Mouse (Mus musculus) neural tube, embryonic 12.5 days (tissue): Measurements from ENCODE around the gene Prf1. TPM values are rescaled to one million over a fixed set of nuclear protein-coding genes. Genes with fewer than 3 reads are reported as not detected.

Experiments used
- ATAC-seq: fragments of 200-750 bp; cut with Nextera tagmentation; 2 replicates; pipeline ENCODE4 v1.8.0; 2017; ENCODE audit warnings: low read depth, mild to moderate bottlenecking, moderate TSS enrichment, moderate library complexity; ENCODE audit not compliant: low FRiP score
- H3K27ac ChIP-seq: fragments of 300-500 bp; sonication (generic); 2 replicates; pipeline ENCODE4 v1.5.1; 2016
- H3K27me3 ChIP-seq: fragments of 300-500 bp; sonication (generic); replicated peaks from 2 replicates; pipeline ENCODE4 v1.6.1; 2016; ENCODE audit warnings: mild to moderate bottlenecking
- H3K36me3 ChIP-seq: fragments of 300-500 bp; sonication (generic); 2 replicates; pipeline ENCODE4 v1.6.1; 2016; ENCODE audit warnings: mild to moderate bottlenecking
- H3K4me1 ChIP-seq: fragments of 300-500 bp; sonication (generic); 2 replicates; pipeline ENCODE4 v1.6.1; 2016
- H3K4me2 ChIP-seq: fragments of 300-500 bp; sonication (generic); replicated peaks from 2 replicates; pipeline ENCODE4 v1.6.1; 2016; ENCODE audit warnings: mild to moderate bottlenecking
- H3K4me3 ChIP-seq: fragments of 300-500 bp; sonication (generic); 2 replicates; pipeline ENCODE4 v1.5.1; 2016
- H3K9ac ChIP-seq: fragments of 300-500 bp; sonication (generic); 2 replicates; pipeline ENCODE4 v1.6.1; 2016; ENCODE audit warnings: mild to moderate bottlenecking
- H3K9me3 ChIP-seq: fragments of 300-500 bp; sonication (generic); 2 replicates; pipeline ENCODE4 v1.6.1; 2016; ENCODE audit warnings: mild to moderate bottlenecking
- WGBS: fragments of 180-500 bp; shearing (Covaris S2); methylation state at CpG from one replicate; pipeline ENCODE4 v1.1.7; 2016; 5-methylcytosine and 5-hydroxymethylcytosine counted together
- polyA plus RNA-seq: library from polyadenylated mRNA; unstranded; fragments of >200 nt; fragmentation: Nextera tagmentation; extraction: Ambion mirVana; gene quantifications from 2 replicates; pipeline ENCODE4 v1.2.1, GENCODE M21; 2016

The Prf1 gene
- polyA plus RNA-seq, 1 experiment from 2014 or later: not detected

DNA sequence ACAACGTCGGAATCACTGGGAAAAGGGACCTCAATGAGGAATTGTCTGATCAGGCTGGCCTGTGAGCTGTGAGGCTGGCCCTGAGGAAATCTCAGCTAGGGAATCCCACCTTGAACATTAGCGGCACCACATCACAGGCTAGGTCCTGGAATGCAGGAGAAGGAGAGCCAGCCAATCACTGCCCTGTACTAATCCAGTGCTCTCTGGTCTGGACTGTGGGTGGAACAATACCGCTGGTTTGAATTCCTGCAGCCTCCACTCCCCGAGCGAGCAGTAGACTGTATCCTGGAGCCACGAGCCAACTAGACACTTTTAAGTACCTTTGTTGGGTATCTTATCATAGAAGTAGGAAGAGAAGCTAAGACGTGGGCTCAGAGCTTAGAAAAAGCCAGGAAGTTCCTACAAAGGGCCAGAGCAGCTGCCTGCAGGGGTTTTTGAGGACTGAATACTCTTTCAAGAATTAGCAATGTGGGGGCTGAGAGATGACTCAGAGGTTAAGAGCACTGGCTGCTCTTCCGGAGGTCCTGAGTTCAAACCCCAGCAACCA, 28.2 kb downstream of the Prf1 start:
- peaks cover 13% of the 10 kb centered on the region; the same call in 1 of the 2 replicates for H3K4me1 ChIP-seq
- no peaks in the 10 kb centered on the region for H3K27me3 ChIP-seq
- peaks cover 11% of the 10 kb centered on the region for H3K36me3 ChIP-seq
- no peak overlapping the region for H3K4me3 ChIP-seq
- no peak for ATAC-seq
- H3K27ac ChIP-seq: no peak overlapping the region
- 67% methylated on average over 9 of the region's 9 CpGs for WGBS
- H3K9ac ChIP-seq: no peak overlapping the region
- H3K4me2 ChIP-seq: no peak overlapping the region
- no peaks in the 10 kb centered on the region for H3K9me3 ChIP-seq

DNA sequence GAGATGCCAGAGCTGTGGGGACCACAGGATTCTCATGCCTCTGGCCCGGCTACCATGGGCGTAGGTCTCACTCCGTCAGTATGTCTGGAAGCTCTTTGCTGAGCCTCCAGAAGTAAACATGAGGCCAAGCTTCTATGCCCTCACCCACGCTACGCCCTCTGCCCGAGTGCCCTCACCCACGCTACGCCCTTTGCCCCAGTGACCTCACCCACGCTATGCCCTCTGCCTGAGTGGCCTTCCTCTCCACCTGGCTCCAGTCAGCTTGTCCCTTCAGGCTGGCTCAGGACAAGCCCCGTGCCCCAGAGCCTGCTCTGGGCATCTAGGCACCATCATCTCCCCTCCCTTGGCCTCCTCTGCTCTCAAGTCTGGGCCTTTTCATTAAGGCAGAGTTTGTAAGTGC, 29.9 kb downstream of the Prf1 start:
- H3K4me2 ChIP-seq: no peak overlapping the region
- H3K4me3 ChIP-seq: no peak overlapping the region
- H3K9me3 ChIP-seq: no peaks in the 10 kb centered on the region
- H3K36me3 ChIP-seq: peaks cover 7% of the 10 kb centered on the region
- H3K27ac ChIP-seq: no peak overlapping the region
- WGBS: 81% methylated on average over 10 of the region's 10 CpGs
- 0 out of 2 replicates have a peak overlapping the region, but pooled peaks have one; percentile 13 for H3K9ac ChIP-seq
- no peak for ATAC-seq
- H3K4me1 ChIP-seq: peaks cover 13% of the 10 kb centered on the region; the same call in 1 of the 2 replicates
- no peaks in the 10 kb centered on the region for H3K27me3 ChIP-seq

DNA sequence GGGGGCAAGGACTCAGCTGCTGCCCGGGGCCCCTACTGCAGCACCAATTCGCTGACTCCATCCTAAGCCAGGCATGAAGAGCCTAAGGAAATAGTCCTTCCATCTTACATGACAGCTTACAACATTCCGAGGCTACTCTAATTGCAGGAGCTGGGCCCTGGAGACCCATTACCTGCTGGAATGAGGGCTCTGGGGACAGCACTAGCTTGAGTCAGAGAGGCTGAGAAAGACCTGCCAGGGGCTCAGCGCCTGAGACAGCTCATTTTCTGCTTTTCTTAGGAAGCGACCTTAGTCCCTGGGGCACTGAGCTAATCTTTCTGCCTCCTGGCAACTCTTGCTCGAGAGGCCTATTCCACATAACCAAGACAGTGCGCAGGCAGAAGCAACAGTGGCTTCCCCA, 31.3 kb downstream of the Prf1 start:
- Histone ChIP-seq H3K4me1 (peaks cover 13% of the 10 kb centered on the region; the same call in 1 of the 2 replicates), H3K9me3 (no peaks in the 10 kb centered on the region), H3K27me3 (no peaks in the 10 kb centered on the region), H3K4me3 (no peak overlapping the region), H3K27ac (no peak overlapping the region), H3K9ac (no peak overlapping the region), H3K4me2 (no peak overlapping the region), H3K36me3 (no peaks in the 10 kb centered on the region; the same call in 1 of the 2 replicates)
- WGBS: 40% methylated on average over 7 of the region's 7 CpGs
- ATAC-seq: no peak

DNA sequence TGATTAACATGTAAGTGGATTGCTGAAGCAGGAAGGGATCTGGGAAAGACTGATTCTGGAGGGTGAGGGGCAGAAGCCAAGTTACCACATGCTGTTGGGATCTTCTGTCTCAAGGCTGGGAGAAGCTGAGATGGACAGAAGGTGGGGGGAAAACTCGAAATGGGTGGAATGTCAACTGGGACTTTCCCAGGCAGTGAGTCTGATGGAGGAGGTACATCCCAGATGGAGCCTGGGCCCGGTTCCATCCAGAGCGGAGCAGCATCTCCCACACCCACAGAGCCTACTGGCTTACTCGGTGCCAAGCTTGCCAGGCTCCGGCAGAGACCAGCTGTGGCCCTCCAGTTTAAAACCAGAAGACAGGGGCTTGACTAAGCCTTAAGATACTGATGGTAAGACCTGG, 33.4 kb downstream of the Prf1 start:
- 87% methylated on average over 5 of the region's 5 CpGs for WGBS
- ATAC-seq: no peak
- H3K9ac ChIP-seq: no peak overlapping the region

DNA sequence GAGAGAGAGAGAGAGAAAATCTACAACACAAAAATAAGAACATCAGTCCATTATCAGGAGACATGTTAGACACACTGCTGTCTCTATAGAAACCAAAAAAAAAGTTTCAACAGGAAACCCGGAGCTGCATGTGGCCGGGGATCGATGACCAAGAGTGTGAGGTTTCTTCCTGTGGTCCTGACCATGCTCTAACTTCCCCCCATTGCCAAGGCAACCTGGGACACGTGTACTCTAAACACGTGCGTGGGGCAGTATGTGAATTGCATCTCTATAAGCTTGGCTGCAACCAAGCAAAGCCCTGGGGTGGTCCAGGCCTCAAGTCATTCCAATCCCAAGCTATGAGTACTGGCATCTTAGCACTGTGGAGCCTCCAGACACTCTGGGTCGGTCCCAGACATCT, 36.9 kb downstream of the Prf1 start:
- no peaks in the 10 kb centered on the region for H3K9me3 ChIP-seq
- H3K27ac ChIP-seq: no peak overlapping the region
- no peaks in the 10 kb centered on the region for H3K27me3 ChIP-seq
- H3K4me3 ChIP-seq: no peak overlapping the region
- H3K36me3 ChIP-seq: no peaks in the 10 kb centered on the region
- WGBS: 82% methylated on average over 7 of the region's 7 CpGs
- no peak for ATAC-seq
- no peak overlapping the region for H3K4me2 ChIP-seq
- H3K9ac ChIP-seq: no peak overlapping the region
- H3K4me1 ChIP-seq: no peaks in the 10 kb centered on the region

More for the DNA sequence above, 33.4 kb downstream of the Prf1 start:
- Histone ChIP-seq H3K4me2 (no peak overlapping the region), H3K4me3 (no peak overlapping the region), H3K36me3 (no peaks in the 10 kb centered on the region), H3K27ac (no peak overlapping the region), H3K4me1 (peaks cover 13% of the 10 kb centered on the region; the same call in 1 of the 2 replicates), H3K27me3 (no peaks in the 10 kb centered on the region), H3K9me3 (no peaks in the 10 kb centered on the region)

DNA sequence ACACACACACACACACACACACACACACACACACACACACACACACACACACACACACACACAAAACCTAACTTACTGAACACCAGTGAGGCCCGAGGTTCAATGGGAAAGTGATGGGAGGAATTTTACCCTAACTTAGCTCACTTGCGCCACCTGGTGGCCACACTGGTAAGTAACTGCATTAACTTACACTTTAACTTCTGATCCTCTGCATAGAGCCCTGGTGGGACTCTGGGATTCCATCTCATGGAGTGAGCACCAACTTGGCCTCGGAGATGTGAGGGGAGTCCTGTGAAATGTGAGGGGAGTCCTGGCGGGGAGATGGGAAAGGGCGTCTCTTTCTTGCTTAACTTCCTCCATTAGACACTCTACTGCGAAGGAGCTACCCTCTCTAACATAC, 38.5 kb downstream of the Prf1 start:
- H3K4me2 ChIP-seq: no peak overlapping the region
- H3K9me3 ChIP-seq: no peaks in the 10 kb centered on the region
- H3K27me3 ChIP-seq: no peaks in the 10 kb centered on the region
- H3K9ac ChIP-seq: no peak overlapping the region
- H3K4me1 ChIP-seq: no peaks in the 10 kb centered on the region
- peak; percentile 21; the same call in 1 of the 2 replicates for ATAC-seq
- 34% methylated on average over 6 of the region's 6 CpGs for WGBS
- no peak overlapping the region for H3K27ac ChIP-seq
- H3K36me3 ChIP-seq: no peaks in the 10 kb centered on the region
- H3K4me3 ChIP-seq: no peak overlapping the region

DNA sequence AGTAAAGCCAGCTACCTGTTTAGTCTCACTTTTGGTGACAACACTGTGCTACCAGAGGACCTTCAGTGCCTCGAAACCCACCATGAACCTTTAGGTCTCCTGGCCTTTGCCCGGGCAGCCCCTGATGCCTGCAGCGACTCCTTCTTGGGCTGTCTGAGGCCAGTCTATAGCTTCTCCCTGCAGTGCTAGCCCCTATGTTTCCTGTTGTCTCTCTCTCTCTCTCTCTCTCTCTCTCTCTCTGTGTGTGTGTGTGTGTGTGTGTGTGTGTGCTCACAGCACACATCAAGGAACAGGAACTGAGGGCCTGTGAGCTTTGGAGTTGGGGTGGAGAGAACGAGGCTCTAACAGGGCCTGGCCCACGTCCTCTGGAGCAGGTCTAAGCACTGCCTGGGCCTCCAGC, 39.0 kb downstream of the Prf1 start:
- 79% methylated on average over 5 of the region's 5 CpGs for WGBS
- Histone ChIP-seq H3K27ac (no peak overlapping the region), H3K9ac (no peak overlapping the region), H3K4me1 (no peaks in the 10 kb centered on the region), H3K4me2 (no peak overlapping the region), H3K36me3 (no peaks in the 10 kb centered on the region), H3K4me3 (no peak overlapping the region), H3K27me3 (no peaks in the 10 kb centered on the region), H3K9me3 (no peaks in the 10 kb centered on the region)
- ATAC-seq: no peak

DNA sequence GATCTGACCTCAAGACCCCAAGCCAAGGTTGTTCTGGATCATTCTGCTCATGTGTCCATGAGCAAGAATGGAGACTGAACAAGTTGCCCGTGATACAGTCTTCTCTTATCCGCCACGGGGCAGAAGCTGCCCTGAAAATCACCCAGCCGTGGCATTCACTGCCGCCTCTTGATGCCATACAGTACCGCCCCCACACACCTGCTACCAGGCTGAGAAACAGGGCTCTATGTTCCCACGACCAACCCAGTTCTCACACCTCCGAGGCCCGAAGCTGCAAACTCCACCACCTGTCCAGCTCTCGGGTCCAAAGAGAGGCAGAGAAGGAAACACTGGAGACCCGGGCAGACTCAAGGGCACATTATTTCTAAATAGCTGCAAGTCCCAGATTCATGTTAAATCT, 40.0 kb downstream of the Prf1 start:
- ATAC-seq: no peak
- 91% methylated on average over 11 of the region's 11 CpGs for WGBS
- no peak overlapping the region for H3K4me2 ChIP-seq
- H3K27ac ChIP-seq: no peak overlapping the region
- no peaks in the 10 kb centered on the region for H3K4me1 ChIP-seq
- no peaks in the 10 kb centered on the region for H3K27me3 ChIP-seq
- H3K9ac ChIP-seq: no peak overlapping the region
- no peaks in the 10 kb centered on the region for H3K36me3 ChIP-seq
- H3K4me3 ChIP-seq: no peak overlapping the region
- H3K9me3 ChIP-seq: no peaks in the 10 kb centered on the region

DNA sequence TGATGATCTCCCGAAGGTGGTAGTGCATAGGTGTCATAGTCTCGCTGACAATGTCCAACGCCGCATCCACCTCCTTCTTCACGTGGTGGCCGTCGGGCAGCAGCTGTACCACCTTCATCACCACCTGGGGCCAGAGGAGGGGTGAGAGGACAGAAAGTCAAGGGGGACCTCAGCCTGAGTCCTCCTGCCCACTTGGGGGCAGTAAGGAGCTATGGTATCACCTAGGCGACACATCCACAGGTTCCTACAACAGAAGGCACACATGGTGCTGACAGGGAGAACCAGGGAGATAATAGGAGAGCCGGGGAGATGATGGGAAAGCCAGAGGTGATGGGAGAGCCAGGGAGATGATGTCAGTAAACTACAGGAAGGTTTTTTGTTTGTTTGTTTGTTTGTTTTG, 41.6 kb downstream of the Prf1 start:
- WGBS: 89% methylated on average over 9 of the region's 9 CpGs

DNA sequence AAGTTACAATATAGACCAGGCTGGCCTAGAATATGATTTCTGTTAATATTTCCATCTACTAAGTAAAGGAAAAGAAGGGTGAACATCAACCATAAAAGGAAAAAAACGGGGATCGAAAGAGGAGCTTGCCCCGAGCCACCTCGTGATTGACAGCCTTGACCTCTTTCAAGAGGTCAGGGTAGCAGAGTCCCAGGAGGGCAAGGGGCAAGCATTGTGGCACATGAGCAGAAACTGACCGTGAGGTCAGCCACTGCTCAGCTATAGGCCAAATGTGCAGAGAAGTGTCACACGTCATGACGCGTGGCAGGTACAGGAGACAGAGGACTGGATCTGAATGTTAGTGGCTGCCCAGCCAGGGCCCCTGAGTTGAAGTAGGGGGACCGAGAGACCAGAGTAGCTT, 42.6 kb downstream of the Prf1 start:
- no peak overlapping the region for H3K27ac ChIP-seq
- H3K27me3 ChIP-seq: no peaks in the 10 kb centered on the region
- no peak overlapping the region for H3K9ac ChIP-seq
- no peaks in the 10 kb centered on the region for H3K9me3 ChIP-seq
- H3K4me1 ChIP-seq: peaks cover 6% of the 10 kb centered on the region; the same call in 1 of the 2 replicates
- no peak overlapping the region for H3K4me2 ChIP-seq
- no peak for ATAC-seq
- 75% methylated on average over 9 of the region's 9 CpGs for WGBS
- no peaks in the 10 kb centered on the region for H3K36me3 ChIP-seq
- H3K4me3 ChIP-seq: no peak overlapping the region

More for the DNA sequence above, 41.6 kb downstream of the Prf1 start:
- Histone ChIP-seq H3K4me2 (no peak overlapping the region), H3K4me1 (no peaks in the 10 kb centered on the region), H3K9ac (no peak overlapping the region), H3K36me3 (no peaks in the 10 kb centered on the region), H3K27ac (no peak overlapping the region), H3K4me3 (no peak overlapping the region), H3K9me3 (no peaks in the 10 kb centered on the region), H3K27me3 (no peaks in the 10 kb centered on the region)
- ATAC-seq: no peak

DNA sequence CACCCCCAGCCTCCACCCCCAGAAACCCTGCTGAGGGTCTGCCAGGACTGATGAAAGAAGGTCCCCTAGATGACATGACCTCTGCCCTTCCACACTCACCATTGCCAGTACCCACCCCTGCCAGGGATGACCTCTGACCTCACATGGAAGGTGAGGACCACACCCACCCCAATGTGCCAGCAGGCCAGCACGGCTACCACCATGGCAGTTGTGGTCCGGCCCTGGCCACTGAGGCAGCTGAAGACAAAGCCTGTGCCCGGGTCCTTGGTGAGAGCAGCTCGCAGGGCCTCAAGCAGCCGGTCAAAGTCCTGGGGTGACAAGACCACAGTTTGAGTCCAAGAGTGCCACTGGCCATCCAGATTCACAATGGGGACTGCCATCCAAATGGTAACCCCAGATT, 43.4 kb downstream of the Prf1 start:
- Histone ChIP-seq H3K27me3 (no peaks in the 10 kb centered on the region), H3K4me1 (peaks cover 14% of the 10 kb centered on the region; the same call in 1 of the 2 replicates), H3K4me3 (no peak overlapping the region), H3K27ac (no peak overlapping the region), H3K9ac (no peak overlapping the region), H3K36me3 (no peaks in the 10 kb centered on the region), H3K4me2 (no peak overlapping the region), H3K9me3 (no peaks in the 10 kb centered on the region)
- WGBS: 89% methylated on average over 5 of the region's 5 CpGs
- no peak for ATAC-seq

DNA sequence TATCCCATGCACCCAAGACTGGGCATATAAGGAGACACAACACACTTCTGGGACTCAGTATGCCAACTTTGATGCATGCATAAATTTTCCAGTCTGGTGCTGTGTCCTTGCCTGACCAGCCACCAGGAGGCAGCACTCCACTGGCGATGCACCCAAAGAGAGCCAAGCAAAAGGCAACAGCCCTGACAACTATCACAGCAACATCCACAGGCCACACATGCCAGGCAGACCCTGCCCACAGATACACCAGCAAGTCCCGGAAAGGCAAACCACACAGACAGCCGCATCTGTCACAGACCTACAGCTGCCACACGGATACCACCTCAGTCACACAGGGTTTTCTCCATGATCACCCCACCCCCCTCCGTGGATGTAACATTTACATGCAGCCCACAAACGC, 43.9 kb downstream of the Prf1 start:
- no peaks in the 10 kb centered on the region for H3K27me3 ChIP-seq
- H3K9ac ChIP-seq: no peak overlapping the region
- 73% methylated on average over 6 of the region's 6 CpGs for WGBS
- H3K36me3 ChIP-seq: no peaks in the 10 kb centered on the region
- H3K27ac ChIP-seq: no peak overlapping the region
- H3K4me1 ChIP-seq: peaks cover 19% of the 10 kb centered on the region
- no peak for ATAC-seq
- H3K4me3 ChIP-seq: no peak overlapping the region
- no peak overlapping the region for H3K4me2 ChIP-seq
- H3K9me3 ChIP-seq: no peaks in the 10 kb centered on the region

DNA sequence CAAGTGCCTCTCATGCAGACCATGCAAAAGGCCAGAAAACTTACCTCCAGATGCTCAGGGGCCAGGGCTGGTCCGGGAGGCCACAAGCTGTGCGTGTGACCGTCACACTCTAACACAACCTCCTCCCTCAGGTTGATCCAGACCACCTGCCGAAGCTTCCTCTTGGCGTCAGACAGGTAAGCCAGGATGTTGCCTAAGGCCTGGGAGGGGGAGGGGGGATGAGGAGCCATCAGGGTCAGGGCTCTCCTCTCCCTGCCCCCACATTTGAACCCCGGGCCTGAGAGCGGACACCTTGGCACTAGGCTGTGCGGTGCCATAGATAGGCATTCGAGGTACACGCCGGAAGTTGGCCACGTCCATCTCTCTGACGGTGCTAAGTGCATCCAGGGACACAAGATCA, 45.1 kb downstream of the Prf1 start:
- Histone ChIP-seq H3K4me2 (no peak overlapping the region), H3K4me3 (no peak overlapping the region), H3K9me3 (no peaks in the 10 kb centered on the region), H3K9ac (no peak overlapping the region), H3K27ac (no peak overlapping the region), H3K36me3 (0 out of 2 replicates have a peak, but pooled peaks cover 2% of the 10 kb centered on the region), H3K4me1 (peaks cover 26% of the 10 kb centered on the region), H3K27me3 (no peaks in the 10 kb centered on the region)
- 93% methylated on average over 13 of the region's 13 CpGs for WGBS
- ATAC-seq: no peak
